Mouse (Mus musculus) C2C12 (cell line): ENCODE measurements around the gene Pappa.

ENCODE experiments used
- CEBPB ChIP-seq: IDR thresholded peaks from one replicate; pipeline ENCODE4 v1.6.1; 2011; ENCODE audit warnings: low read depth, mild to moderate bottlenecking, control low read depth, moderate library complexity
- CTCF ChIP-seq: IDR thresholded peaks from one replicate; pipeline ENCODE4 v1.5.1; 2011; ENCODE audit not compliant: control insufficient read depth, insufficient read depth, insufficient read length
- MAX ChIP-seq: IDR thresholded peaks from one replicate; pipeline ENCODE4 v1.6.1; 2011; ENCODE audit warnings: mild to moderate bottlenecking, control low read depth
- MYOG ChIP-seq: IDR thresholded peaks from one replicate; pipeline ENCODE4 v1.6.1; 2011; ENCODE audit not compliant: control insufficient read depth, insufficient read length; ENCODE audit errors: extremely low read depth
- USF1 ChIP-seq: IDR thresholded peaks from one replicate; pipeline ENCODE4 v1.6.1; 2011; ENCODE audit warnings: low read depth, mild to moderate bottlenecking, control low read depth, moderate library complexity

GRCm38 (mm10) chr4:65127291-65127590, 3.3 kb downstream of the Pappa start:
- TF ChIP-seq CTCF (no peak), USF1 (no peak), MAX (no peak), CEBPB (no peak), MYOG (no peak)
